Mouse (Mus musculus) left cerebral cortex, postnatal 4 days (tissue): ENCODE data around the gene Iqcn. TPM values are rescaled to one million over a fixed set of nuclear protein-coding genes. Genes with fewer than 3 reads are reported as not detected.
A peak's percentile ranks its signal among the peaks of the same experiment; 100 is the strongest.

Experiments
- DNase-seq: peaks from one replicate; pipeline ENCODE4 v3.0.0-alpha.2; 2022
- intact Hi-C: fragments of 180-260 bp; cut with DNase I; formaldehyde crosslinking; loops from one replicate; pipeline ENCODE4 v1.15.1; 2025
- total RNA-seq, 2 experiments: library from RNA; stranded (reverse); gene quantifications; 2 replicates each; pipeline ENCODE4 v1.2.3; 2021

Iqcn gene
- total RNA-seq, 2 experiments from 2014 or later, result 0.40 to 0.50 TPM

DNA sequence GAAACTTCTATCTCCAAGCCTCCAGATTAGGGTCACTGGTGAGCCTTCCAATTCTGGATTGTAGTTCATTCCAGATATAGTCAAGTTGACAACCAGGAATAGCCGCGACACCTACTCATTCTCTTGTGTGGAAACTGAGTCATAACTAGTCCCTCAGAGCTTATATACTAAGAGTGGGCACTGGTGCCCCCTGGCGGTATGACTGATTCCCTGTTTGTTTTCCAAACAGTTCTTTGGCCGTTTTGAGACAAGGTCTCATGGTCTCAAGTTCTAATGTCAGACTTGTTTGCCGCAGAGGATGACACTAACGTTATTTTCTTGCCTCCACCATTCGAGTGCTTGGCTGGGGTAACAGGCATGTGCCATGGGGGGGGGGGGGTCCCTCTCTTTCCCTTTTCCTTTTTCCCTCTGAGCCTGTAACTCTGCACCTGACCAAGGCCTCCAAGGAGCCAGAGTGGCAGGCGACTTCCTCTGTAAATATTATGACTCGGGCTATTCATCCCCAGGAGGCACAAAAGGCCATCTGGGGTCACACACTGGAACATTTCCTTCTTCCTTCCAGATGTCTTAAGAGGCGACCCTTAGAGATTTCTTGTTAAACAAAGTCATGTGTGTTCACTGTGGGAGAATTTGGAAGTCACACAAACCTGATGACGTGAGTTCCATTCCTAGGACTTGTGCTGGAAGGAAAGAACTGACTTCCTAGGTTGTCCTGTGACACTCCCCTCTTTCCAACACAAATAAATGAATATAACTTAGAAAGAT, 48.9 kb downstream of the Iqcn start:
- intact Hi-C loops, result loop anchor here (2.0 kb wide), 1 partner anchor 31 kb away; no protein-coding TSS in a partner anchor
- peak; percentile 79 for DNase-seq

DNA sequence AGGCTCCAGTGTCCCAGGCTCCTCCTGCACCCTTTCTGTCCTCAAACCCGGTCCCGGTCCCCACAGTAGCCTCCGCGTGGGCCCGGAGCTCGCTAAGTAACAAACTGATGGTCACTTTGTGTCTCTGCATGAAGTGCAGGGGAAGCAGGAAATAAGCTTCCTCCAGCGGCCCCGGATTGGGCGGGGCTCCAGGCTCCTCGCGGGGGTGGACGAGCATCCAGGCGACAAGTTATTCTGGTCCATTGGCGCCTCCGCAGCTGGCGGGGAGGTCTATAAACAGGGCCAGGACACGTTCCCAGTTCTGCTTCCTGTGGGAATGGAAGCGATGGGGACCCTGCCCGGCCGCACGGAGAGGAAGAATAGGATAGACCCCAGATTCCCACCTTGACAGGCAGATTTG, 49.9 kb downstream of the Iqcn start:
- peak; percentile 73 for DNase-seq
- intact Hi-C loops, result loop anchor here (2.0 kb wide), 1 partner anchor 32 kb away; no protein-coding TSS in a partner anchor

DNA sequence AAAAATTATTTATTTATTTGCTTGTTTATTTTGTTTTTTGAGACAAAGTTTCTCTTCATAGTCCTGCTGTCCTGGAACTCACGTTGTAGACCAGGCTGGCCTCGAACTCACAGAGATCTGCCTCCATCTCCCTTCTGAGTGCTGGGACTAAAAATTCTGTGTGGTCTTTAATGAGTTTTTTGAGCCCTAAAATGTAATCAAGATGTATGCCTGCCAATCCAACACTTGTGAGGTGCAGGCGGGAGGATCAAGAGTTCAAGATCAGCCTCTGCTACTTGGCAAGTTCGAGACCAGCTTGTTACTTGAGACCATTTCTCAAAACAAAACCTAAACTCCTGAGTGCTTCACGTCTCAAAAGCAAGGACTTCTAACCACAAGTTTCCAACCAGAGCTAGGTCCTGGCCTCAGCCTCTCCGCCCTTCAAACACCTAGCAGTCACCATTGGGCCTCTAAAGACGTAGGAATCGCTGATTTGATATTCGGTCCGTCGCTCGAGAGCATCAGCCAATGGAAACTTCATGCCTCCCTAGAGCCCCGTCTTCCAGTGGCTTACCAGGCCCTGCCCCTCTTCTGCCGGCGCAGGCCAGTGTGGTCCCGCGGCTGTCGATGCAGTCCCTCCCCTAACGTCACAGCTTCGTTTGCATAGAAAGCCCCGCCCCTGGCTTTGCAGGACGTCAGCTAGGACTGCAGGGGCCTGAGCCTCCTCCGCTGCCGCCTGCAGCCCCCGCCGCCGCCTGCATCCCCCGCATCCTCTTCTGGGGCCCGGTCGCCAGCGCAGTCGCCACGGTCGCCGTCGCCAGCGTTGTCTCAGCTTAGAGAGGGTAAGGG, 51.0 kb downstream of the Iqcn start, which contains the start of gene Rab3a:
Rab3a (plus strand) TSS at position 637 of the 828 bp plus-strand sequence.
- intact Hi-C loops, result no loop called here
- peak; percentile 98 for DNase-seq

DNA sequence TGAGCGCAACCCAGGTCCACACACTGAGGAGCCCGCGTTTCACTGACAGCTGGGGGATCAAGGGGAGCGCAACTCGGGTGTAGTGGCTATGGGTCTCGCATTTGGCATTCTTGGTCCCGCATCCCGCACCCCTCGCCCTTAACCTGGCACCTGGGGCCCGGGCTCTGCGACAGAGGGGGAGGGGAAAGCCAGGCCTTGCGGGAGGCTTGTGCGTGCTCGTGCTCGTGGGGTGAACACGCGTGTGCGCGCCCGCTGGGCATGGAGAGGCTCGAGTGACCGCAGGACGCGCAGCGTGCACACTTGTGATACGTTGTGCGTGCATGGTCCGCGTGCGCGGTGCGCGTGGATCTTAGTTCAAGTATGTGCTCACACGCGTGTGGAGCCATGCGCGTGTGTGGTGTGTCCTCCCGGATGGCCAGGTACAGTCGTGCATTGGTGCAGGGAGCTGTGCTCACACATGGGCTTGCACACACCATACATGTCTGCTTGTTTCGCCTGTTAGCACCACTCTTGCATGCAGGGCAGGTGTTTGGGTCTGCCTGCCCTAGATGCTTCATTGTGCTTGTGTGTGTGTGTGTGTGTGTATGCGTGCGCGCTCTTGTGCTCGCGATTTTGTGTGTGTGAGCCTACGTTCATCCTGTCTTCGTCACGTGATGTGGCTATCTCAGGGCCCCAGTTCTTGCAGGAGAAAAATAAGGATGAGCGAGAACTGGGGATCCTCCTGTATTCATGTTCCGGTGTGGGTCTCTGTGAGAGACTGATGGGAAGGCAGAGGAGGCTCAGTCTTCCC, 51.8 kb downstream of the Iqcn start:
- intact Hi-C loops, result no loop called here
- peak; percentile 81 for DNase-seq

DNA sequence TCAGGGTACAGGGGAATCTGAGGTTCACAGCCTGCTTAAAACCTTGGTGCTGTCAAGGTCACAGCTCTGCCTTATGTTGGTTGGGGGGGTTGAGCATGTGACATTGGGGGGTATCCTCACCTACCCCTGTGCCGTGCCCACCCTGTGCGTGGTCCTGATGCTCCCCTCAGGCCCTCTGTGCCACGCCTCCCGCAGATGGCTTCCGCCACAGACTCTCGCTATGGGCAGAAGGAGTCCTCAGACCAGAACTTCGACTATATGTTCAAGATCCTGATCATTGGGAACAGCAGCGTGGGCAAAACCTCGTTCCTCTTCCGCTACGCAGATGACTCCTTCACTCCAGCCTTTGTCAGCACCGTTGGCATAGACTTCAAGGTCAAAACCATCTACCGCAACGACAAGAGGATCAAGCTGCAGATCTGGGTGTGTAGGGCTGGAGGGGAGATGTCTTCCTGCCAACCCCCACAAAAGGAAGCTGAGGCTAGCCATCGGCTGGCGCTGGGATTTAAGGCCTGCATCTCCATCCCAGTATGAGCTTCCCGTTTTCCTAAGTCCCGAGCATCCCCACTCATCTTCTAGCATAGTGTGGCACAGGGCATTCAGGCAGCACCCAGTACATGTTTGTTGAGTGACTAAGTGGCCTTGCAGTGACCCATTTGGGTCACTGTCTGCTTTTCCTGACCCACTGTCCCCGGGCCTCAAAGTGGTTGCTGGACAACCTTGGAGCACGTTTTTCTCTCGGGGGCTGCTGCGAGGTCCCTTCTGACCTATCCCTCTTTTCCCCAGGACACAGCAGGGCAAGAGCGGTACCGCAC, 52.6 kb downstream of the Iqcn start:
- peak; percentile 12 for DNase-seq
- intact Hi-C loops, result no loop called here

DNA sequence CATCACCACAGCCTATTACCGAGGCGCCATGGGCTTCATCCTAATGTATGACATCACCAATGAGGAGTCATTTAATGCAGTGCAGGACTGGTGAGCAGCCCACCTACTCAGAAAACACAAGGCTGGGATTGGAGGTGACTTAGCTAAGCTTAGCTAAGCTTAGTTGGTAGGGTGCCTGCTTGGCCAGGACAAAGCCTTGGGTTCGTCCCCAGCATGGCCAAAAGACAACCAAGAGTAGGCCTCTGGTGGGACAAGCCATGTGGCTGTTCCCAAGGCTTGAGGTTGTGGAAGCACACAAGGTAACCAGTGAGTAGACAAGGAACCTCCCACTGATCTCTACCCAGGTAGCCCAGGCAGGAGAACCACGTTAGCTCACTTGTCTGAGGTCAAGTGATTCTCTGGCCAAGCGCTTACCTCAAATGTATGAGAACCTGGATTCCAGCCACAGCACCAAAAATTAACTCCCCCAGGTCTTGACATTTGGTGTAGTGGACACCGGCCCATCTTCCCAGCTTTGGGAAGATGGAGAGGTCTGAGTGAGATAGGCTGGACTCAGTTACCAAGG, 53.3 kb downstream of the Iqcn start:
- intact Hi-C loops, result no loop called here
- no peak for DNase-seq

DNA sequence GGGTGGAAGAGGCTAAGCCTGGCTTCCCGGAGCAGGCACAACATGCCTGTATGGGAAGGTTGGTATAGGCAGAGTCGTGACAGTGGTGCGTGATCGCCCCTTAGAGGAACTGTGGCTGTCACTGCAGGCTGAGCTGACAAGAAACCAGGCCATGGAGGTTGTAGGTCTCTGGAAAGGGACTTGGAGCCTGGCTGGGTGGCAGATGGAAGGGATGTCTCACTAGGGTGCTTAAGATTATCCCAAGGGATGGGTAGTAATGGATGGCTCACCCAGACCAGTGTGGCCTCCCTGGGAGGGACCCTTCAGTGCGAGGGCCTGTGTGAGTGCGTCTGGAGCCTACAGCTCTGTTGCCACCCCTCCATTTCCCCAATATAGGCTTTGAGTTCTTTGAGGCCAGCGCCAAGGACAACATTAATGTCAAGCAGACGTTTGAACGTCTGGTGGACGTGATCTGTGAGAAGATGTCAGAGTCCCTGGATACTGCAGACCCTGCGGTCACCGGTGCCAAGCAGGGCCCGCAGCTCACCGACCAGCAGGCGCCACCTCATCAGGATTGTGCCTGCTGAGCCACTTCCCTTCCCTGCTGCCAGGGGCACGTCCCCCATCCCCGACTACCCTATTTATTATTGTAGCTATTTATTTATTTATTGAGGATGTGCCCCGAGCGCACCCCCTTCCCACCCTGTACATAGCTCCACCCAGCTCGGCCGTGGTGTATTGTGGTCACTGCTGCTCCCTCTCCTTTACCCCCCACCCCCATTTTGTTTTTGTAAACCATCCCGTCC, 54.5 kb downstream of the Iqcn start:
- intact Hi-C loops, result no loop called here
- peak; percentile 67 for DNase-seq

DNA sequence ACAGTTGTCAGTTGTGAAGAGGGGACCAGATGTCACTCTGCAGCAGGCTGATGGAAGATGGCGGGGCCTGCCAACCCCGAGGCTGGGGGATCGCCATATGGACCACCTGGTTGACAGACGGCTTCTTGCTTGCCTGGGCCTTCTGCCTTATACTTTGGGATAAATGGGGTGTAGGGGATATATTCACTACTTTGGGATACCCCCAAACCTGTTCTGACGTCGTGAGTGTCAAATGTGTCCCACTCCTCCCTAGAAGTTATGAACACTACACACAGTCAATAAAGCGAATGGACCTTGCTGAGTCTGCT, 55.0 kb downstream of the Iqcn start:
- peak; percentile 90 for DNase-seq
- intact Hi-C loops, result no loop called here

DNA sequence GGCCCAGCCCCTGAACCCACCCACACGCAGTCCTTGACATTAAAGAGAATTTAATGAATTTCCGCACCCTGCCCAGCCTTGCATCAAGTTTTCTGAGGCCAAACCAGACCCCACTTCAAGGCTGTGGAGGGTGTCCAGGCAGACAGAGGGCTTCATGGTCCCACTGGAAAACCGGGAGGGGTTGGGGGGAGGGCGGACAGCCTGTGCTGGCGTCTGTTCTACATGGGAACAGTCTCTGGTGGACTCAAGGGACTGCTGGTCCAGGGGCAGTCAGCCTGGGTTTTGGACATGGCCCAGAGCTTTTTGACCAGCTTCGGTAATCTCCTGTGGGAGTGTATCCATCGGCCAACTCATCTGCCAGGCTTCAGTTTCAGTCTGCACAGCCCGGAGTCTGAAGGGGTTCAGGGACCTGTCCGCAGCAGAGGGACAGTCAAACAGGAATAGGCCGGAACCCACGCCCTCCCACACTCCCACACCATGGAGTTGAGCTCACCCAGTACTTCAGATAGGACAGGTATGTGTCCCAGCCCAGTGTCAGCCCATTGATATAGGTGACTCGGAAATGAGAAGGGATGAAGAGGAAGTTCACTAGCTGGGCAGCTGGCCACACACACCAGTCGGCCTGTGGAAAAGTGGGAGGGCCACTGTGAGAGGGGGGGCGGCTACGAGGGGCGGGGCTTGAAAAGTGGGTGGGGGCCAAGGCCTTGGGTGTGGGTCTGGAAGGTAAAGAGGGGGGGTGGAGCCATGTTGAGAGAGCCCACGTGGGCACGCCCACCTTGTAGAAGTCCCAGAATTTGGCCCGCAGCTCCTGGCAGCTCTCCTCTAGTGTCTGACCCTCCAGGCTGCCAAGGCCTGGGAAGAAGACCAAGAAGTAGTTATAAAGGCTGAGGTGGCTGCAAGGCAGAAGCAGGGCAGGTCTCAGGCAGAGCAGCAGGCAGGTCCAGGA, 55.6 kb downstream of the Iqcn start:
- DNase-seq, result peak; percentile 89
- intact Hi-C loops, result no loop called here

DNA sequence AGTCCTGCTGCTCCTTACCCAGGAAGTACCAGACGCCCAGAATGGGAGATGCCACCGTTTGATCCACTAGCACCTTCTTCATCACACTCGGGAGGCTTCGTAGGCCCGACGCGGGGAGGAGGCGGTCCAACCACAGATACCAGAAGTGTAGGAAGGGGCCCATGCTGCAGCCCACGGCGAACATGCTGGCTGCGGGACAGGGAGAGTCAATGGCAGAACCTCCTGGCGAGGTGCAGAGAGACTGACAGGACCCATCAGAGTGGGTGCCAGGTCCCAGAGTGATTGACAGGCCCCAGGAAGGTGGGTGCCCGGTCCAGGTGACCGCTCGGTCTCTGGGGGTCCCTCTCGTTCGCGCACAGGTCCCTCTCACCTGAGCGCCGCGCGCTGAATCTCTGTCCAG, 57.1 kb downstream of the Iqcn start:
- no peak for DNase-seq
- intact Hi-C loops, result no loop called here

DNA sequence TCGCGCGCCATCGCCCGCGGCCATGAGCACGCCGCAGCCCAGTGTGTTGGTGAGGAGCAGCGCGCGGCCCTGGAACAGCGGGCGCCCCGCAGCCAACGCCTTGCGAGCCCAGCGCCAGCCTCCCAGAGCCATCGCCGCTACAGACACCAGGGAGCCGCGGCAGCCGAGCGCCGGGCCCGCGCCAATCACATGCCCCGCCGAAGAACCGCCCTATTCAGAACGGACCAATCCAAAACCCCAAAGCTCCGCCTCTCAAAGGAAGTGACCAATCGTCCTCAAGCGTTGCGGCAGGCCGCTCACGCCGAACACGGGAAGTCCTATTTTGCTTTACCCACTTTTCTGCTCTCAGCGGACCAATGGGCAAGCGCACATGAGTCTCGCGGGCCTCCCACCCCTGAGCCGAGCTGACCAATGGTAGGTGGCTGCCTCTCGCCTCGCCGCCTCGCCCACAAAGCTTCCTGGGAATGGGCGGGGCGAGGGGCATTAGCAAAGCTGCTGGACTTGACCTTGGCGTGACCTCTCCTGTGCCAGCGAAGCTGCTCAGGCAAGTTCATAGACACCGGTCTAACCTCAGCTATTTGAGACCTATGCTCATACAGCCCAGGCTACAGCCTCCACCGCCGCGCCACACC, 57.6 kb downstream of the Iqcn start, which contains the start of gene Mpv17l2:
Mpv17l2 (minus strand) TSS at position 172 of the 632 bp plus-strand sequence.
- peak; percentile 94 for DNase-seq
- intact Hi-C loops, result no loop called here

DNA sequence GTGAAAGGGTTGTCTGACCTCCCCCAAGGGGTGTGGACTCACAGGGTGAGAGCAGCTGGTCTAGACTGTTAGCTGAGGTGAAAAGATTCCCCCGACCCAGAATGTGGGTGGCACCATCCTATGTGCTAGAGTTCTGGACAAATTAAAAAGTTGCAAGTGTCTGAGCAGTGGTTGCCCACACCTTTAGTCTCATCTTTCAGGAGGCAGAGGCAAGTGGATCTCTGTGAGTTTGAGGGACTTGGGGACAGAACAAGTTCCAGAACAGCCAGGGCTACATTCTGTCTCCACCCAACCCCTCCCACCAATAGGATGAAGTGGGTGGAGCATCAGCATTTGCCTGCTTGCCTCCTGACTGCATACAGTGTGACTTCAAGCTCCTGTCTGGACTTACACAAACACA, 58.9 kb downstream of the Iqcn start:
- intact Hi-C loops, result no loop called here
- no peak for DNase-seq

DNA sequence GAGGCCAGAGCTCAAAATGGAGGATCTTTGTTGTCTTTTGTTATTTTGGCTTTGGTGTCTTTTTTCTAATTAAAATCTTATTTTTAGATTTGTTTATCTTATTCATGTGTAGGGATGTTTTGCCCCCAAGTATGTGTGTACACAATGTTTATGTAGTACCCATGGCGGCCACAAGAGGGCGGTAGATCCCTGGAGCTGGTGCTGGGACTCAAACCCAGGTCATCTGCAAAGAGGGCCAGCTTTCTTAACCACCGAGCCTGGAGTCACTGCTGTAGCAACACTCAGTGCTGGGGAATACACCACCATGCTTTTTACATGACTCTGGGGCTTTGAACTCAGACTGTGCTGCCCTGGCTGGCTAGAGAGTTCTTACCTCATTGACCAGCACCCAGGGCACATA, 60.1 kb downstream of the Iqcn start:
- DNase-seq, result peak; percentile 69
- intact Hi-C loops, result no loop called here

DNA sequence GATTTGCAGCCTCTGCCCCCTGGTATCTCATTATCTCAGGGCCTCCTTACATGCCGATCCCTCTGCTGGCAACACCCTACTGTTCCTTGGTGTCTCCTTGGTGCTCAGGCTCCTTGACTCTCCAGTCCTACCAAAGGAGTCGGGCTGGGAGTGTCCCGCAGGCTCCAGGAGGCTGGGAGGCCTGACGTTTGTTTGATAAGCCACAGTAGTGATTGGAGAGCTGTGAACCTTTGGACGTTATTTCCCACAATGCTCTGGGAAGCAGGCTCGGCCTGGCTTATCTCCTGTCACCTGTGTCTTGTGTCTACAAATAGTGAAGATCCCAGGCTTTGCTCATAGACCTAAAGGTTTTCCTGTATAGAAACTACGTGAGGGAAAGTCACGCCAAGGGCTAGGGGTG, 60.8 kb downstream of the Iqcn start:
- no peak for DNase-seq
- intact Hi-C loops, result no loop called here

DNA sequence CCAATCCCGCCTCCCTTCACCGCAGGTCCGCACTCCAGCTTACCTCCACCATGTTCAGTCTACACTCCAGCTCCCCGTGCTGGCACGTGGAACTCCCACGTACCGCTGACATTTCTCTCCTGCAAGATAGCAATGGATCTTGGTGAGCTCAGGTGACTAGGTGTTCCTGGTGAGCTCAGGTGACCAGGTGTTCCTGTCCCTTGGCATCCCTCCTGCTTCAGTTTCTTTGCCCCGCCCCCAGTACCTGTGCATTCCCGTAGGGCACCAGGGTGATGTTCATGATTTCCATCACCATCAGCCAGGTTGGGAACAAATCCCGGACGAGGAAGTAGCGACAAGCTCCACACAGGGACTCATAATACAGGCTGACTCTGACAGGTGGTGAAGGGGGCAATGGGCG, 61.4 kb downstream of the Iqcn start:
- intact Hi-C loops, result no loop called here

DNA sequence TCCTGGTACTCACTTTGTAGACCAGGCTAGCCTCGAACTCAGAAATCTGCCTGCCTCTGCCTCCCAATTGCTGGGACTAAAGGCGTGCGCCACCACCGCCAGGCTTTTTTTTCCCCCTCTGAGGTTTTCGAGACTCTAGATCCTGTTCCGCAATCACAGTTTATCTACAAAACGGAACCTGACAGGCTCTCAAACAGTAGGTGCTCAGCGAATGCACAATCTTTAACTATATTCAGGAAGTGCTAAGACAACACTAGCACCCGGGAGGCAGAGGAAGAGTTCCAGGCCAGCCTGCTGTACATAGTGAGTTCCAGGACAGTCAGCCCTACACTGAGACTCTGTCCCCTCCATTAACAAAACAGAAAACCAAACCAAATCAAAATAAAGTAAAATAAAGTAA, 62.1 kb downstream of the Iqcn start:
- no peak for DNase-seq
- intact Hi-C loops, result no loop called here

More for the DNA sequence above, 61.4 kb downstream of the Iqcn start:
- no peak for DNase-seq

DNA sequence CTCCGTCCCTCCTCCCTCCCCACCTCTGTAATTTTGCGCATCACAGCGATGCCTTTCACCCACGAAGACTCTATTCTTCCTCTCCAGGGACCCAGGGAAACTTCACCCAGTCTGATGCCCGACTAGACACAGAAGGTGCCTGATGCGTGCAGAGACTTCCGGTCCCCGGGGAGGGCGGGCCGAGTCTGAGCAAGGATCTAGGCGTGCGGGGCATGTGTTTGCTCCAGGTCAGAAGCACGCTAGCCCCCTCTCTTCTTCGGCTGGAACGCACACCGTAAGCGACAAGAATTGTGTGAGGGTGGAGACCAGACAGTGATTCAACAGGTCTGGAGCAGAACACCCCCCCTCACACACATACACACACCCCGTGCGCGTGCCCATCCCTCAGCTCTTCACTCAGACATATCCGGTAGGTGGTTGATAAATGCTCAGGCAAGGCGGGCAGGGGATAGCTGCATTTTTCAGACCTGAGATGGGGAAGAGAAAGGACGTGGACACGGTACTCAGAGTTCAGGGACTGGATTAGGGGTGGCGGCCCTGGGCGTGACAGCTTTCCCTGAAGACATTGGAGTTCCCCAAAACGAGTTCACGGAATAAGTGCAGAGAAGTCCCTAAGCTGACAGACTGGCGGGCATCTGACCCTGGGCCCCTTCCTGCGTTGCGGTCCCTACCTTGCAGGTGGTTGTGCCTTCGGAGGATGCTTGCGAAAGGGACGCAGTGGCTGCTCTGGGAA, 62.7 kb downstream of the Iqcn start:
- DNase-seq, result no peak
- intact Hi-C loops, result no loop called here
